Mouse (Mus musculus) megakaryocyte-erythroid progenitor cell, adult 5-6 weeks (primary cell): ENCODE results near the gene Anxa9. TPM values are rescaled to one million over a fixed set of nuclear protein-coding genes. Genes with fewer than 3 reads are reported as not detected.
A peak's percentile ranks its signal among the peaks of the same experiment; 100 is the strongest.

ENCODE experiments used
- ATAC-seq: replicated peaks from 2 replicates; pipeline ENCODE4 v1.8.0; 2016; ENCODE audit warnings: mild to moderate bottlenecking, inconsistent platforms; ENCODE audit not compliant: severe bottlenecking, poor library complexity, low FRiP score, low TSS enrichment
- total RNA-seq, 2 experiments: library from RNA; stranded (forward) in 1 of 2; stranded (reverse) in 1 of 2; fragments of 200-1000, 215-1000 nt in 1 of 2; fragments of >200 nt in 1 of 2; fragmentation: Nextera tagmentation in 1 of 2; gene quantifications; 2 replicates each; pipeline ENCODE4 v1.2.3; 2014 to 2017

Anxa9 gene
- total RNA-seq, 2 experiments from 2014 or later, result 16.7 to 35.5 TPM

GRCm38 (mm10) chr3:95266052-95266451 is 40.9 kb downstream of the Anxa9 start:
- ATAC-seq, result no peak

- ATAC-seq, result no peak
Measured at GRCm38 (mm10) chr3:95264724-95265123, 42.3 kb downstream of the Anxa9 start.

- ATAC-seq, result peak; percentile 86
Measured at GRCm38 (mm10) chr3:95263089-95263739, 43.8 kb downstream of the Anxa9 start.

GRCm38 (mm10) chr3:95261975-95262374 is 45.0 kb downstream of the Anxa9 start:
- ATAC-seq, result no peak

- no peak for ATAC-seq
Measured at GRCm38 (mm10) chr3:95256931-95257330, 50.0 kb downstream of the Anxa9 start.

GRCm38 (mm10) chr3:95250783-95251424 is 56.1 kb downstream of the Anxa9 start, which contains the start of gene Bnipl:
Gene Bnipl (minus strand): TSS chr3:95251193.
- ATAC-seq, result no peak

GRCm38 (mm10) chr3:95250361-95250760 is 56.6 kb downstream of the Anxa9 start:
- ATAC-seq, result no peak

- ATAC-seq, result no peak
Measured at GRCm38 (mm10) chr3:95247660-95248336, 59.2 kb downstream of the Anxa9 start.

GRCm38 (mm10) chr3:95246465-95247231 is 60.3 kb downstream of the Anxa9 start:
- ATAC-seq, result peak; percentile 84

Other genes with a start within 250 kb of the Anxa9 start
- gene Pip5k1a, start 200.2 kb downstream of the Anxa9 start, total RNA-seq (2014; fragmentation: Nextera tagmentation), result 28.8 and 29.3 TPM in 2 replicates
- gene Pip5k1a, start 200.2 kb downstream of the Anxa9 start, total RNA-seq (2017), result 20.5 and 23.8 TPM in 2 replicates
- 62.9 and 64.1 TPM in 2 replicates for gene Vps72, start 196.2 kb downstream of the Anxa9 start, total RNA-seq (2014; fragmentation: Nextera tagmentation)
- 105 and 121 TPM in 2 replicates for gene Vps72, start 196.2 kb downstream of the Anxa9 start, total RNA-seq (2017)
- 2.4 and 5.1 TPM in 2 replicates for gene Tmod4, start 182.7 kb downstream of the Anxa9 start, total RNA-seq (2014; fragmentation: Nextera tagmentation)
- gene Tmod4, start 182.7 kb downstream of the Anxa9 start, total RNA-seq (2017), result 0.99 and 2.9 TPM in 2 replicates
- gene Scnm1, start 173.2 kb downstream of the Anxa9 start, total RNA-seq (2014; fragmentation: Nextera tagmentation), result 59.1 and 86.0 TPM in 2 replicates
- 94.4 and 114 TPM in 2 replicates for gene Scnm1, start 173.2 kb downstream of the Anxa9 start, total RNA-seq (2017)
- 5.4 and 6.9 TPM in 2 replicates for gene Lysmd1, start 173.1 kb downstream of the Anxa9 start, total RNA-seq (2014; fragmentation: Nextera tagmentation)
- 6.2 and 7.2 TPM in 2 replicates for gene Lysmd1, start 173.1 kb downstream of the Anxa9 start, total RNA-seq (2017)
- gene Tnfaip8l2, start 164.8 kb downstream of the Anxa9 start, total RNA-seq (2014; fragmentation: Nextera tagmentation), result 3.3 and 8.1 TPM in 2 replicates
- gene Tnfaip8l2, start 164.8 kb downstream of the Anxa9 start, total RNA-seq (2017), result 3.1 and 6.7 TPM in 2 replicates
- 0.27 TPM in 1 of 2 replicates, not detected in the other for gene Sema6c, start 146.7 kb downstream of the Anxa9 start, total RNA-seq (2014; fragmentation: Nextera tagmentation)
- 0.99 TPM in 1 of 2 replicates, not detected in the other for gene Sema6c, start 146.7 kb downstream of the Anxa9 start, total RNA-seq (2017)
- gene Gabpb2, start 89.3 kb downstream of the Anxa9 start, total RNA-seq (2014; fragmentation: Nextera tagmentation), result 59.0 and 63.9 TPM in 2 replicates
- gene Gabpb2, start 89.3 kb downstream of the Anxa9 start, total RNA-seq (2017), result 59.2 and 64.2 TPM in 2 replicates
- 69.0 and 127 TPM in 2 replicates for gene Cdc42se1, start 78.4 kb downstream of the Anxa9 start, total RNA-seq (2014; fragmentation: Nextera tagmentation)
- gene Cdc42se1, start 78.4 kb downstream of the Anxa9 start, total RNA-seq (2017), result 49.5 and 59.1 TPM in 2 replicates
- gene Mllt11, start 75.0 kb downstream of the Anxa9 start, total RNA-seq (2014; fragmentation: Nextera tagmentation), result 6.0 and 6.9 TPM in 2 replicates
- 1.9 and 3.6 TPM in 2 replicates for gene Mllt11, start 75.0 kb downstream of the Anxa9 start, total RNA-seq (2017)
- gene Gm128, start 65.6 kb downstream of the Anxa9 start, total RNA-seq (2014; fragmentation: Nextera tagmentation), result 0.92 and 2.5 TPM in 2 replicates
- gene Gm128, start 65.6 kb downstream of the Anxa9 start, total RNA-seq (2017), result 0.27 TPM in 1 of 2 replicates, not detected in the other
- gene Bnipl, start 56.0 kb downstream of the Anxa9 start, total RNA-seq (2014; fragmentation: Nextera tagmentation), result not detected in 2 replicates
- gene Bnipl, start 56.0 kb downstream of the Anxa9 start, total RNA-seq (2017), result not detected in 2 replicates
- gene Mindy1, start 25.8 kb downstream of the Anxa9 start, total RNA-seq (2014; fragmentation: Nextera tagmentation), result 36.8 and 46.9 TPM in 2 replicates
- gene Mindy1, start 25.8 kb downstream of the Anxa9 start, total RNA-seq (2017), result 37.5 and 45.3 TPM in 2 replicates
- 20.2 and 24.8 TPM in 2 replicates for gene Prune1, start 25.1 kb downstream of the Anxa9 start, total RNA-seq (2014; fragmentation: Nextera tagmentation)
- 10.1 and 14.6 TPM in 2 replicates for gene Prune1, start 25.1 kb downstream of the Anxa9 start, total RNA-seq (2017)
- 199 and 268 TPM in 2 replicates for gene Cers2, start 7.6 kb upstream of the Anxa9 start, total RNA-seq (2014; fragmentation: Nextera tagmentation)
- gene Cers2, start 7.6 kb upstream of the Anxa9 start, total RNA-seq (2017), result 118 and 125 TPM in 2 replicates
- 58.7 and 67.9 TPM in 2 replicates for gene Setdb1, start 50.0 kb upstream of the Anxa9 start, total RNA-seq (2014; fragmentation: Nextera tagmentation)
- 44.1 and 46.5 TPM in 2 replicates for gene Setdb1, start 50.0 kb upstream of the Anxa9 start, total RNA-seq (2017)
- gene 4930558C23Rik, start 95.7 kb upstream of the Anxa9 start, total RNA-seq (2014; fragmentation: Nextera tagmentation), result not detected in 2 replicates
- not detected in 2 replicates for gene 4930558C23Rik, start 95.7 kb upstream of the Anxa9 start, total RNA-seq (2017)
- 40.1 and 44.7 TPM in 2 replicates for gene Arnt, start 127.2 kb upstream of the Anxa9 start, total RNA-seq (2014; fragmentation: Nextera tagmentation)
- 15.3 and 30.4 TPM in 2 replicates for gene Arnt, start 127.2 kb upstream of the Anxa9 start, total RNA-seq (2017)
- gene Ctsk, start 192.1 kb upstream of the Anxa9 start, total RNA-seq (2014; fragmentation: Nextera tagmentation), result not detected in 2 replicates
- gene Ctsk, start 192.1 kb upstream of the Anxa9 start, total RNA-seq (2017), result not detected in 2 replicates
- gene Ctss, start 219.6 kb upstream of the Anxa9 start, total RNA-seq (2014; fragmentation: Nextera tagmentation), result 0.28 TPM in 1 of 2 replicates, not detected in the other
- 3.4 and 11.4 TPM in 2 replicates for gene Ctss, start 219.6 kb upstream of the Anxa9 start, total RNA-seq (2017)